Mouse (Mus musculus): Measurements from ENCODE around the gene Lep. TPM values are rescaled to one million over a fixed set of nuclear protein-coding genes. Genes with fewer than 3 reads are reported as not detected.

The Lep gene
- total RNA-seq, 1 experiment, result not detected

DNA sequence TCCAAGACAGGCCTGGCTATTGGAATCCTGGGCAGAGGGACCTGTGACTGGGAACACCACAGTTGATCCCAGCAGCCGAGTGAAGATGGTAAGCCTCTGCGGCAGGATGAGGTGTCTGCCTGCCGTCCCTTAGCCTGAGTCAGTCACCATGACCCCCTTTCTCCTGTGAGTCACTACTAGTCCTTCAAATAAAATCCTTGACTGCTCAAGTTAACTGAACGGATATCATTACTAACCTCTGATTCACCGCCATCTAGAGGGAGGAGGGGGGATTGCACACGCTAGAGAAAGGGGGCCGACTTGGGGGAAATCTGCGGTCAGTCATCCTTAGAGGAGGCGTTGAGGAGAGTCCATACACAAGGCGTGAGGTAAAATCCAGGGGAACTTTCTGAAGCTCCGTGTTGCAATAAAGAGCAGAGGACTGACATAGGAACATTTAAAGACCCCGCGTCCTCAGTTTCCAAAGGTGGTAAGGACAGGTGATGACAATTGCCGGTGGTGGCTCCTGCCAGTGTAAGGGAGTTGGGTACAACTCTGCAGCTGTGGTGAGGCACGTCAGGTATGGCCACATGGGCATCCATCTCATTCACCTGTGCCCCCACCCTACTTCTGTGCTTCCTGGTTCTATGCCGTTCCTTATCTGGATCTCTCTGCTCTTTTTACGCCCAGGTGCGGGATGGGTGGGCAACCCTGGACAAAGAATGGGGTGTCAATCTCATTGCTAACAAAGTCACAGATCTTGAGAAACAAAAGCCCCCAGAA is 36.6 kb upstream of the Lep start:
- in situ Hi-C loops (cut with MboI; ENCODE audit: low sequenced_read_pairs in 2 of 2, unreplicated experiment in 2 of 2), result loop anchor here (5.0 to 10.0 kb wide), 2 partner anchors 71 to 79 kb away; no protein-coding TSS in a partner anchor
- H3K9ac ChIP-seq (ENCODE audit: insufficient read depth, low read depth, low read length, poor library complexity, severe bottlenecking), result peak overlapping the region; percentile 41; the same call in 1 of the 2 replicates
- H3K36me3 ChIP-seq (ENCODE audit: control insufficient read depth, insufficient read depth, low read length, poor library complexity, severe bottlenecking), result no peaks in the 10 kb centered on the region
- H3K4me3 ChIP-seq (ENCODE audit: insufficient read depth in 1 of 2, low read depth in 1 of 2, low read length in 2 of 2, poor library complexity in 1 of 2, severe bottlenecking in 1 of 2), result peak overlapping the region; percentile 6 to 14; a peak in 2 of 4 replicates
- TF ChIP-seq ZNF384 (IDR thresholded peaks at IDR 0.05; ENCODE audit: low read depth, low read length), result no peak
- no peak for TF ChIP-seq CHD2 (IDR thresholded peaks at IDR 0.05; ENCODE audit: low read depth, low read length)
- TF ChIP-seq HCFC1 (IDR thresholded peaks at IDR 0.05; ENCODE audit: borderline replicate concordance, insufficient read depth, low read length), result no peak
- TF ChIP-seq ZC3H11A (IDR thresholded peaks at IDR 0.05; ENCODE audit: borderline replicate concordance, low read depth, low read length), result 0 out of 2 replicates have a peak, but pooled peaks have one; percentile 60
- no peaks in the 10 kb centered on the region for H3K9me3 ChIP-seq (ENCODE audit: control insufficient read depth, insufficient read depth, low read depth, low read length)
- H3K4me1 ChIP-seq (ENCODE audit: control insufficient read depth in 2 of 2, insufficient read depth in 2 of 2, low read length in 2 of 2, poor library complexity in 1 of 2), result peaks cover 26 to 42% of the 10 kb centered on the region in 2 experiments
- H3K27ac ChIP-seq (ENCODE audit: insufficient read depth, low read depth, low read length, poor library complexity, severe bottlenecking), result no peak overlapping the region
- DNase-seq (ENCODE audit: low read depth, low spot score), result peak; percentile 72

DNA sequence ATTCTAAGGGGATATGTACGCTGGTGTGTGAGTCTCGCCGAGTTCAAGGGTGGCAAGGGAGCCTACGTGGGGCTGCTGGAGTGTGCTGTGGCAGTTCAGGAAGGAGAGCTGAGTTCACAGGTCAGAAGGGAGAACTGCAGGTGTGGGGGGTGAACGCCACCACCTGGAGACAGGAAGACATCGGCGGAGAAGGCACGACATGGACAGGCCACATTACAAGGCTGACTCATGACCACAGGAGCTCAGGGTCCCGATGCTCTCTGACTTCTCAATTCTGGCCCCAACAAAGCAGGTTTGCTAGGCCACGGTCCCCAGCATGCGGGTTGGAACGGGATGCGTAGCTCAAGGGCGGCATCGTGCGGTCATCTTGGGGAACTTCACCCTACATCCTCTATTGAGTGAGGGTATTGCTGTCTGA is 36.0 kb upstream of the Lep start:
- no peaks in the 10 kb centered on the region for H3K36me3 ChIP-seq (ENCODE audit: control insufficient read depth, insufficient read depth, low read length, poor library complexity, severe bottlenecking)
- in situ Hi-C loops (cut with MboI; ENCODE audit: low sequenced_read_pairs in 2 of 2, unreplicated experiment in 2 of 2), result loop anchor here (5.0 to 10.0 kb wide), 2 partner anchors 72 to 79 kb away; no protein-coding TSS in a partner anchor
- H3K9me3 ChIP-seq (ENCODE audit: control insufficient read depth, insufficient read depth, low read depth, low read length), result no peaks in the 10 kb centered on the region
- TF ChIP-seq ZC3H11A (IDR thresholded peaks at IDR 0.05; ENCODE audit: borderline replicate concordance, low read depth, low read length), result peak; percentile 99
- TF ChIP-seq ZNF384 (IDR thresholded peaks at IDR 0.05; ENCODE audit: low read depth, low read length), result no peak
- DNase-seq (ENCODE audit: low read depth, low spot score), result peak; percentile 77
- no peak overlapping the region for H3K27ac ChIP-seq (ENCODE audit: insufficient read depth, low read depth, low read length, poor library complexity, severe bottlenecking)
- H3K4me3 ChIP-seq (ENCODE audit: insufficient read depth in 1 of 2, low read depth in 1 of 2, low read length in 2 of 2, poor library complexity in 1 of 2, severe bottlenecking in 1 of 2), result peak overlapping the region; percentile 6 to 14; a peak in 2 of 4 replicates
- peak overlapping the region; percentile 41; the same call in 1 of the 2 replicates for H3K9ac ChIP-seq (ENCODE audit: insufficient read depth, low read depth, low read length, poor library complexity, severe bottlenecking)
- peaks cover 27 to 37% of the 10 kb centered on the region in 2 experiments for H3K4me1 ChIP-seq (ENCODE audit: control insufficient read depth in 2 of 2, insufficient read depth in 2 of 2, low read length in 2 of 2, poor library complexity in 1 of 2)

DNA sequence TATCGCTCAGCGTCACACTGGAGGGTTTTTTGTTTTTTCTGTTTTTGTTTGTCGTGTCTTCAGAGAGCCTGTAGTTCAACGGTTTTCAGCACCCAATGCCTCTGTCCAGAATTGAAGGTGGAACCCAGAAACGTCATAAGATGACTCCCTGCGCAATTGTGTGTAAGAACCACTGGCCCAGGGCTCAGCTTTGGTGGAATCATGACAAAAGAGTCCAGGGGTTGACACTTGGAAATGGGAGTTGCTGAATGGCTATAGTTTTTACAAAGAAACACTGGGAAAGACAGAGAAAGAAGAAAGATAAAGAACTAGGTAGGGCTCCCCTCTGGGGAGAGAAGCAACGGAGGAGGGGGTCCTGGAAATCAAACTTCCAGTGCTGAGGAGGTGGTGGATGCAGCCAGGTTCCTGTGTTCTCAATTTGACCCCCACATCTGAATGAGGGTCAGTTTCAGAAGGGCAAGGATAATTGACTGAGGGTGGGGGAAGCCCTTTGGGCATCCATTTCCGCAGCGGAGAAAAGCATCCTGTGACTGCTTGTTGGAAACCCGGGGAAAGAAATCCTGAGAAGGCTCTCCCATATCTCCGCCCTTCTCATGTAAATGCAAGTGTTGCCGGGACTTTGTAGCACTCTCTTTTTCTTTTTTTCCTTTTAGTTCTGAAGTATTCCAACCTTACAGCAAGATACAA is 34.1 kb upstream of the Lep start:
- in situ Hi-C loops (cut with MboI; ENCODE audit: low sequenced_read_pairs in 2 of 2, unreplicated experiment in 2 of 2), result loop anchor here in 1 of 2 experiments (10.0 kb wide), 1 partner anchor 81 kb away; no protein-coding TSS in a partner anchor
- Histone ChIP-seq H3K9ac (ENCODE audit: insufficient read depth, low read depth, low read length, poor library complexity, severe bottlenecking) (no peak overlapping the region), H3K27ac (ENCODE audit: insufficient read depth, low read depth, low read length, poor library complexity, severe bottlenecking) (peak overlapping the region; percentile 21; the same call in 1 of the 2 replicates), H3K4me3 (ENCODE audit: insufficient read depth in 1 of 2, low read depth in 1 of 2, low read length in 2 of 2, poor library complexity in 1 of 2, severe bottlenecking in 1 of 2) (peak overlapping the region; percentile 27 to 35; a peak in 2 of 4 replicates), H3K36me3 (ENCODE audit: control insufficient read depth, insufficient read depth, low read length, poor library complexity, severe bottlenecking) (no peaks in the 10 kb centered on the region), H3K4me1 (ENCODE audit: control insufficient read depth in 2 of 2, insufficient read depth in 2 of 2, low read length in 2 of 2, poor library complexity in 1 of 2) (peaks cover 22 to 30% of the 10 kb centered on the region in 2 experiments), H3K9me3 (ENCODE audit: control insufficient read depth, insufficient read depth, low read depth, low read length) (no peaks in the 10 kb centered on the region)
- TF ChIP-seq HCFC1 (IDR thresholded peaks at IDR 0.05; ENCODE audit: borderline replicate concordance, insufficient read depth, low read length) (no peak), ZNF384 (IDR thresholded peaks at IDR 0.05; ENCODE audit: low read depth, low read length) (0 out of 2 replicates have a peak, but pooled peaks have one; percentile 24)
- DNase-seq (ENCODE audit: low read depth, low spot score), result no peak

DNA sequence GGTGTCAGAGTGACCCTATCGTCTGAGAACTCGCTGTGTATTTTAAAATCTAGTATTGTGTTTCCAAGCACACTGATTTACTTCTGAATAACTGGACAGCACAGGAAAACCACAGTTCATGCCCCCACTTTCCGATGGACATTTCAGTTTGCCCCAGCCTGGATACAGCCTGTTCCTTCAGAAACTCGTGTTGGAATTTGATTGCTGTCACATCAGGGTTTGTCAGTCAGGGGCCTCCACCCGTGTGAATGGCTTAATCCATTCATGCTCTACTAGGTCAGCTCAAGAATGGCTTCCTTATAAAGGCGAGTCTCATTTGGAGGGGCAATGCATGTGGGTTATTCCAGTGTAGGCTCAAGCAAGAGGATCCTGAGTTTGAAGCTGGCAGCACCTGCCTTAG is 33.3 kb upstream of the Lep start:
- Histone ChIP-seq H3K27ac (ENCODE audit: insufficient read depth, low read depth, low read length, poor library complexity, severe bottlenecking) (peak overlapping the region; percentile 60; the same call in 1 of the 2 replicates), H3K9ac (ENCODE audit: insufficient read depth, low read depth, low read length, poor library complexity, severe bottlenecking) (peak overlapping the region; percentile 18; the same call in 1 of the 2 replicates), H3K4me3 (ENCODE audit: insufficient read depth in 1 of 2, low read depth in 1 of 2, low read length in 2 of 2, poor library complexity in 1 of 2, severe bottlenecking in 1 of 2) (peak overlapping the region in 1 of 2 experiments; percentile 27; a peak in 1 of 4 replicates), H3K9me3 (ENCODE audit: control insufficient read depth, insufficient read depth, low read depth, low read length) (no peaks in the 10 kb centered on the region), H3K4me1 (ENCODE audit: control insufficient read depth in 2 of 2, insufficient read depth in 2 of 2, low read length in 2 of 2, poor library complexity in 1 of 2) (peaks cover 22 to 31% of the 10 kb centered on the region in 2 experiments), H3K36me3 (ENCODE audit: control insufficient read depth, insufficient read depth, low read length, poor library complexity, severe bottlenecking) (no peaks in the 10 kb centered on the region)
- TF ChIP-seq ZC3H11A (IDR thresholded peaks at IDR 0.05; ENCODE audit: borderline replicate concordance, low read depth, low read length), result no peak
- TF ChIP-seq CHD2 (IDR thresholded peaks at IDR 0.05; ENCODE audit: low read depth, low read length), result no peak
- no peak for TF ChIP-seq HCFC1 (IDR thresholded peaks at IDR 0.05; ENCODE audit: borderline replicate concordance, insufficient read depth, low read length)
- in situ Hi-C loops (cut with MboI; ENCODE audit: low sequenced_read_pairs in 2 of 2, unreplicated experiment in 2 of 2), result loop anchor here in 1 of 2 experiments (10.0 kb wide), 1 partner anchor 82 kb away; no protein-coding TSS in a partner anchor
- DNase-seq (ENCODE audit: low read depth, low spot score), result no peak

Measured in ES-E14 (cell line).